Mouse (Mus musculus): ENCODE data around the gene Tanc1.

DNA sequence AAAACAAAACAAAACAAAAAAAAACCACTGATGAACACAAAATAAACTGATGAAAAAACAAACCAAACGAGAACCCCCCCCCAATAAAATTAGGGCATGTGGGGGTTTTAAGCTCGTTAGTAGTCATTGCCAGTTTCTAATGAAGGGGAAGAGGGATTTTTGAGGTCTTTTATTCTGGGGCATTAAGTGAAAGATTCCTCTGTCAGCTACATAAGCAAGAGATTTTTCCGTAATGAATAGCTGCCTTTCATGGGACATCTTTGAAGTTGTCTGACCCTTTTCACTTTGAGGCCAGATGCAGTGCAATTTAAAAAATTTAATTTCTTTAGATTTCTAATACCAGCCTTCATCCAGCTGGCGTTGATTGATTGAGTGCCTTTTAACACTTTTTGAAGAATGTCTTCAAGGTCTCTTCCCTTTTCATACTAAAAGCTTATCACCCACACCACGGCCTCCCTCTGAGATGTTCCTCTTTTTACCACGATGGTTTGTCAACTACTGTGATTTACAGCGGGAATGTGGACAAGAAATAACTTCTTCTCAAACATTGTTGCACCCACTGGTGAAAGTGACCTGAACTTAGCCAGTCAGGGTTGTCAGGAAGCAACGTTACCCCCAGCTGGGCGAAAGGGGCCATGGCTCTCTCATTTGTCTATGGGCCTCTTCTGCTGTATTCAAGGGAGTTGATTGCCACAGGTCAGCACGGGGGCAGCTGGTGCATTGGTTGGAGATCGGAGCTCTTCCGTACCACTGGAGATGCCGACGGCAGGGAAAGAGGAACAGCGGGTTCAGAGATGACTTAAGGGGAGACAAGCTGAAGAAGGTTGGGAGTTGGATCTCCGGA is 76.6 kb downstream of the Tanc1 start:
- TF ChIP-seq GATA1 (IDR thresholded peaks at IDR 0.05; ENCODE audit: borderline replicate concordance, low read length) (no peak), CTCF (IDR thresholded peaks at IDR 0.05; ENCODE audit: low read depth, low read length) (no peak), TAL1 (conservative IDR thresholded peaks at IDR 0.05; ENCODE audit: low read depth, low read length) (no peak), POLR2AphosphoS5 (IDR thresholded peaks at IDR 0.05; ENCODE audit: insufficient replicate concordance, low read depth, low read length) (no peak)

All from G1E (cell line).